Mouse (Mus musculus) brain, embryonic 14.5 days (tissue): ENCODE measurements at regions not wholly inside any gene's neighbourhood (a gene's known extent, or its start where the extent isn't known, plus 50 kb on each side); places are given as distances from the start of the nearest gene placed in this dataset.
A peak's percentile ranks its signal among the peaks of the same experiment; 100 is the strongest.

Source experiments
- DNase-seq: peaks from one replicate; pipeline ENCODE4 v3.0.0-alpha.2; 2011; ENCODE audit warnings: low read depth
- CTCF ChIP-seq: fragments of 200-500 bp; IDR thresholded peaks from 2 replicates; pipeline ENCODE4 v1.5.1; 2012; ENCODE audit warnings: inconsistent platforms, mild to moderate bottlenecking, moderate library complexity, borderline replicate concordance; ENCODE audit not compliant: insufficient read depth, insufficient read length; ENCODE audit errors: extremely low read depth
- POLR2A ChIP-seq: fragments of 200-500 bp; IDR thresholded peaks from 2 replicates; pipeline ENCODE4 v1.6.1; 2012; ENCODE audit warnings: mild to moderate bottlenecking, inconsistent platforms, borderline replicate concordance; ENCODE audit not compliant: poor library complexity, insufficient read depth, insufficient read length, severe bottlenecking; ENCODE audit errors: extremely low read depth

GRCm38 (mm10) chr10:66953248-66953975, 142.5 kb upstream of the Jmjd1c start:
- TF ChIP-seq POLR2A (no peak), CTCF (no peak)
- peak; percentile 37 for DNase-seq

GRCm38 (mm10) chr10:66953976-66954505, 141.9 kb upstream of the Jmjd1c start:
- no peak for DNase-seq
- TF ChIP-seq POLR2A = no peak
- TF ChIP-seq CTCF = no peak

DNA sequence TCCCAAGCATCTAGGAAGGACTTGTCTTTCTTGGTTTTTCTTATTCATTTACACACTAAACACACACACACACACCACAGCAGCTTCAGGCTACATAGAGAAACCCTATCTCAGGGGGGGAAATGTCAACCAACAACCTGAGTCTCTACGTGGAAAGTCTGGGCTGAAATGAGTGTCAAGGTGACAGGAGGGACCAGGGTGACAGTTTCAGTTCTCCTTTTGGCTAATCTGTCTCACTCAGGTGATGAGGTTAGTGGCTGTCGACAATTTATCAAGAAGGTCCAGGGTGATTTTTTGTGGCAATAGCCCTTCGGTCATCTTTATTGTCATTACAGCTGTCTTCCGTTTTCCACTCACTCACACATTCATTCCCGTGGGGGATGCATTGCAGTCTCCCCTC, 140.5 kb upstream of the Jmjd1c start:
- DNase-seq = no peak
- TF ChIP-seq CTCF = no peak
- no peak for TF ChIP-seq POLR2A

GRCm38 (mm10) chr10:66956619-66957018, 139.3 kb upstream of the Jmjd1c start:
- TF ChIP-seq POLR2A (no peak), CTCF (no peak)
- DNase-seq = no peak

DNA sequence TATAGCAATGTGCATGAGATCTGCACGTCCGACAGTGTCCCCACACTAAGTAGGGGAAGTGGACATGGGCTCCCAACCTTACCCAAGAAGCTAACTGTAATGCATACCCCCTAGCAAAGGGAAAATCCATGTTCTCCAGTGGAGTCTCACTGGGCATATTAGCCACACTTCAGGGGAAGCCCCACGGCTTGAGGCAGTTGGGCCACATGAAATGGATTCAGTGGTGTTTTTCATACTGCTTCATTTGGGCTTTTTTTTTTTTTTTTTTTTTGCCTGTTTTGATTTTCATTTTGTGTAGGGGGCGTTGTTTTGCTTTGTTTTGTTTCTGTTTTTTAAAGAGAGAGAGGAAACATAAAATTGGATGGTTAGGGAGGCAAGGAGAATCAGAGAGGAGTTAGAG, 138.6 kb upstream of the Jmjd1c start:
- no peak for TF ChIP-seq POLR2A
- TF ChIP-seq CTCF = no peak
- DNase-seq = no peak
